Mouse (Mus musculus): ENCODE results near the gene Rapgef2.

Rapgef2 gene

GRCm38 (mm10) chr3:79202275-79203153 is 83.8 kb downstream of the Rapgef2 start:
- peak; percentile 97 for DNase-seq

DNA sequence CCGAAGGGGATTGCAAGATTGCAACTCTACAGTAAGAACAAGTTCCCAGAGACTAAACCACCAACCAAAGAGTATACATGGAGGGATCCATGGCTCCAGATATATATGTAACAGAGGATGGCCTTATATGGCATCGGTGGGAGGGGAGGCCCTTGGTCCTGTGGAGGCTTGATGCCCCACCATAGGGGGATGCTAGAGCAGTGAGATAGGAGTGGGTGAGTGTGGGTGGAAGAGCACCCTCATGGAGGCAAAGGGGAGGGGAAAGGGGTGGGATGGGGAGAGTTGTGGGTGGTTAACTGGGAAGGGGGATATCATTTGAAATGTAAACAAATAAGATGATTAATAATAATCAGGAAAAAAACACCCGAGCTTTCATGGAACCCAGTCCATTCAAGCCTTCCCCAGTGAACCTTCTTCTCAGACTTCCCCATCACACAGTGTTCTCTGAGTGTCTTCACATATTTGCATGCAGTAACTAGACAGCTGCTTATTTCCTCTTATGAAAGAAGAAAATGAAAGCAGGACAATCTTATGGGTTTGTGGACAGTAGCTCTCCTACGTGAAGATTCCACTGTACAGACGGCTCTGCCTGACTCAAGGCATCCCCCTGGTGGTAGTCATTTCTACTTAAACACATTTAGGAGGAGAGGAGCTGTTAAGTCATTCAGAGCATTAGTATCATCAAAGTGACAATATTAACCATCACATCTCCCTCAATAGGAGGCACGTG is 89.4 kb downstream of the Rapgef2 start:
- DNase-seq: peak; percentile 89

DNA sequence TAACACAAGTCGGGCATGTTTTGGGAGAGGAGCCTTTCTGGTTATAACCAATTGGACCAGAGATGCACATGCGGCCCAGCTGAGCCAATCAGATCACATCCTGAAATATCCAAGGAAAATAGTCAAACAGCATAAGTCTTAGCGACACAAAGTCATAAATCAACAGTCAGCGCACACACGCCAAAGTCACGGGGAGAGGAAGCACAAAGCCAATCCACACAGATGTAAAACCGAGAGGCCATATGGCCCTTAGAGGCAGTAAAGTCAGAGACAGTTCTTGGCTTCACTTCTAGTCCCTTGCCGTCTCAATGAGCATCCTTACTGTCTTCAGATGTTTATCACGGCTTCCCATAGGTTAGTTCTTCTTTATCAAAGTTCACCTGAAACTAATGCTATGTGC is 91.0 kb downstream of the Rapgef2 start:
- peak; percentile 37 for DNase-seq

DNA sequence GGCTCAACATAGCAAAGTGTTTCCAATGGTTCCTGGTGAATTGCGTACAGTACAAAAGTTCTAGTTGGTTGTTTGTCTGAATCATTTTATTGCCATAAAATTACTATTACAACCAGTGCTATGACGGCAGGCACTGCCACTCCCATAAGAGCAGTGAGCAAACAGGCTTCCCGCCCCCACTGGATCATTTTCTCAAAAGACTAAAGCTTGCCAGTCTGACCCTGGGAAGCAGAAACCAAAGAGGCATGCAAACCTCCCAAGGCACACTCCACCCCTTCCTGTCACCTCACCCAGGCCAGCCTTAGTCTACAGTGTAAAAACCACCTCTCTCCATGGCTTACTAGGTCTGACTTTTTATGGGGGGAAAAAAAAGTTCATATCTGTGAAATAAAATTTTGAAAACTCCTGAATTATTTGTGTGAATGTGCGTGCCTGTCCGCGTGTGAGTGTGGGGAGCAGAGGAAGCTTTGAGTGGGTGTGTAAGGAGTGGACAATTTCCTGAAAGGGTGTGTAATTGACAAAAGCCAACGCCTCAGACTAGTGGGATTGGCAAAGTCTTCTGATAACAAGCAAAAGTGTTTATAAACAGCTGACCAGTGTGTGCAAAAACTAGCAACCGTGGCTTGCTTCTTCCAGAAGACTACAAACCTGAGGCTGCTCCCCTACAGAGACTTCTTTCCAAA is 92.1 kb downstream of the Rapgef2 start:
- DNase-seq: peak; percentile 96

- peak; percentile 97 for DNase-seq
Measured at GRCm38 (mm10) chr3:79193001-79193400, 93.3 kb downstream of the Rapgef2 start.

DNA sequence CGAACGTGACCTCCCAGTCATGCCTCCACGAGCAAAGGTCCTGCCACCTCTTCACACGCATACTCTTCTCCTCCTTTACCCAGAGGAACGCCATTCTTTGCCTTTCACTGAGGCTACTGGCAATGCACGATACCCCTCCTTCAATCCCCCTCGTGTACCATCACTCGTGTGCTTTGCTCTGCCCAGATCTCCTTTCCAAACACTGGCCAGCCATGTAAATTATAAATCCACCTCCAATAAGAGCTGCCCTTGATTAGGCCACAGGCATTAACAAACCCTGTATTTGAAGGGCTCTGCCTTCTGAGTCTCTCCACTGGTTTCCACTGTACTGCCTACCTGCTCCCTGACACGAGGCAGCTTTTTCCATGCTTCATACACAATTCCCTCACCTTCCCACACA is 94.3 kb downstream of the Rapgef2 start:
- peak; percentile 88 for DNase-seq

DNA sequence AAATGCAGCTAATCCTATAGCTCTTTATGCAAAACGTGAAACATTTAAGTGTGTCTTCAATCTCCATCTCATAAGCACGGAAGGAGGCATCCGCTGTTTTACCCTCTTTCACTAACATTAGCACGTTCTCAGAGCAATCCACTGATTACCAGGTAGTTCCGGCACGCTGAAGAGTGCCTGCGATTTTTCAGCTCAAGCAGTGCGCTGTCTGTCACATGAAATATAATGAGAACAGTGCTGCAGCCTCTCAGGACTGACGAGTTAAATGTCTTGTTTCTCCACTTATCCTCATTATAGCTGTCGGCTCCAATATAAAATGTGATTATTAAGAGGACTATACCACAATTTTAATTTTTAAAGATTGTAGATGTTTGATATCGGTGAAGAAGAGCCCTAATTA is 94.8 kb downstream of the Rapgef2 start:
- DNase-seq: peak; percentile 76

GRCm38 (mm10) chr3:79190377-79190776 is 95.9 kb downstream of the Rapgef2 start:
- peak; percentile 94 for DNase-seq

GRCm38 (mm10) chr3:79187912-79188311 is 98.4 kb downstream of the Rapgef2 start:
- peak; percentile 51 for DNase-seq

- no peak for DNase-seq
Measured at GRCm38 (mm10) chr3:79182290-79182689, 104.0 kb downstream of the Rapgef2 start.

- DNase-seq: peak; percentile 99
Measured at GRCm38 (mm10) chr3:79181248-79181991, 104.9 kb downstream of the Rapgef2 start.

DNA sequence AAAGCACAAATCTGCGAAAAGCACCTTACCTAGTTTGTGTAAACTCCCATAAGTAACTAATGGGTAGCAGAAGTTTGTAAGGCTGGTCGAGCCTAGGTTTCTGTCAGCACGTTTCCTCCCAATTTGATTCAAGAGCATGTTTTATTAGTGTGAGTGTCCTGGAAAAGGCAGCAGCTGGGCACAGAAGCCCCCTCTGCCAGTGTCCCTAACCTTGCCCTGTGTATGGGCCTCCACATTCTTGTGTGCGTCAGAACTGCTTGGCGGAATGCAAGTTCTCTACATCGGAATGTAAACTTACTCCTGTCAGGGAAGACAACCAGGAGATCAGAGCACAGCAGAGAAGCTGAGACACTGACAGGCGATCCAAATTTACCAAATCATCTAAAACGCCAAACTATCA is 106.2 kb downstream of the Rapgef2 start:
- DNase-seq: peak; percentile 90

DNA sequence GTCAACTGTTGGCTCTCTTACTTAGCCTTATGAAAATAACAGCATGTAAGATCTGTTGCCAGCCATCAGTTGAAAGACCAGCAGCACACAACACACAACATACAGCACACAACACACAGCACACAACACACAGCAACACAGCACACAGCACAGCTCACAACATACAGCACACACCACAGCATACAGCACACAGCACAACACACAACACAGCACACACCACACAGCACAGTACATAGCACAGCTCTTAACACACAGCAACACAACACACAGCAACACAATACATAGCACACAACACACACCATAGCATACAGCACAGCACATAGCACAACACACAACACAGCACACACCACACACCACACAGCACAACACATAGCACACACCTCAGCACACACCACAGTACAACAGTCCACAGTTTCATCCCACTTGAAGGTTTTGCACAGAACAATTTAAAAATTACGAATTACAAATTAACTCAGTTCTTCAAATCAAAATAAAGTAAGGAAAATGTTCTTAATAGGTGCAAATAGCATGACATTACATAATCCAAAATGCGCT is 106.7 kb downstream of the Rapgef2 start:
- peak; percentile 55 for DNase-seq

DNA sequence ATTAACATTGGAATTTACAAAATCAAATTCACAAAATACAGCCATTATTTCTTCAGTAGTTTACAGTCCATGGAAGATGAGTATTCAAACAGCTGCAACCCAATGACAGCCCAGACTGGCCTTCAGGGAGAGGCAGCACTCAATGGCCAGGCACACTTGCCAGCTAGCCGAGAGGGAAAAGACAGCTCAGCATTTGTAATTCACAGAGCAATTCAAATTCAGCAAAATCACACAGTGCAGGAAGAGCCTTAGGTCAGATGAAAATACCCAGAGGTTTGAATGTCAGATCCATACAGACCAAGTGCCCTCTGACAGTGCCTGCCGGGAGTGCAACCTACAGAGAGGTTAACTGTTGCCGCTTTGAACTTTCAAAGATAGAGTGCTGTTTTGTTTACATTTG is 107.6 kb downstream of the Rapgef2 start:
- peak; percentile 91 for DNase-seq

- DNase-seq: peak; percentile 96
Measured at GRCm38 (mm10) chr3:79178070-79178469, 108.2 kb downstream of the Rapgef2 start.

- DNase-seq: peak; percentile 82
Measured at GRCm38 (mm10) chr3:79177136-79177870, 109.0 kb downstream of the Rapgef2 start.

DNA sequence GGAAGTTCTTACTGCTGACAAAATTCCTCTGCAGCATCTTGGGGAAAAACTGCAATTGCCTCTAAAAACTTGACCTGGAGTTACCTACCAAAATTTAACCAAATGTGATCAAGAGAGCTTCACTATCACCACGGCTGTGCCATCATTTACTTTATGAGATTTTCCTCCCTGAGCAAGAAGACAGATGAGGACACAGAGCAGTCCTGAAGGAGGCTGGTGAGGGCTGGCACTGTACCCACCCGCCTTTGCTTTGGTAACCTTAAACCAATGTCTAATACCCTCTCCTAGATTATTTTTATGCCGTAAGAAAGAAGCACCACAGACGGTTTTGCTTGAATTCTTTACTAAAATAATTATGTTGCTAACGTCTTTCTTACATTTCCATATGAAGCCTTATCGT is 112.1 kb downstream of the Rapgef2 start:
- peak; percentile 53 for DNase-seq

DNA sequence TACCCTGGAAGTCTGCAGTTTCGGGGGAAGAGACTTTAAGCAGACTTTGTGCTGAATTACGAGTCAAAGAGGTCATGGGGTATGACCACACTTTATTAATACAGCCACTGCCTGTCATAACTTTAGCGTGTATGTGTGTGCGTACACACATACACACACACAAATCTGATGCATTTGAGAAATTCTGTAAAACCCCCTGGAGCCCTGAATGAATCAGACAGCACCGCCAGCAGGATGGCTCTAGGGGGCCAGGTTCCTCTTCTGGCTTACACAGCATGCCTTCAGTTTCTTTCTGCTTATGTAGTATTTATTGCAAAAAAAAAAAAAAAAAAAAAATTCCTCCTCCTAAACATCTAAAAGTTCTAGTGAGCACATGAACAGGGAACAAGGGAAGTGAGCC is 113.0 kb downstream of the Rapgef2 start:
- DNase-seq: peak; percentile 90

DNA sequence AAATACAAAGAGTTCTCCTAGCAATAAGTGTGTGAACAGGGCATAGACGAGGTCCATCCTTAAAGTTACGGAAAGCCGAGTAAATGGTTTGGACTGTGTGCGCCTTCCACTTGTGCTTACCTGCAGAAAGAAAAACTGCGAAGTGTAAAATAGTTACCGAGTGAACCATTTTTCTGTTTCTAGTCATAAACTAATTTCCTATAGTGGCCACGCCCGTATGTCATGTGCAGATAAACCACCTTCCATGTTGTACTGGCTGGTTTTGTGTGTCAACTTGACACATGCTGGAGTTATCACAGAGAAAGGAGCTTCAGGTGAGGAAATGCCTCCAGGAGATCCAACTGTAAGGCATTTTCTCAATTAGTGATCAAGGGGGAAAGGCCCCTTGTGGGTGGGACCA is 115.2 kb downstream of the Rapgef2 start:
- DNase-seq: peak; percentile 77

DNA sequence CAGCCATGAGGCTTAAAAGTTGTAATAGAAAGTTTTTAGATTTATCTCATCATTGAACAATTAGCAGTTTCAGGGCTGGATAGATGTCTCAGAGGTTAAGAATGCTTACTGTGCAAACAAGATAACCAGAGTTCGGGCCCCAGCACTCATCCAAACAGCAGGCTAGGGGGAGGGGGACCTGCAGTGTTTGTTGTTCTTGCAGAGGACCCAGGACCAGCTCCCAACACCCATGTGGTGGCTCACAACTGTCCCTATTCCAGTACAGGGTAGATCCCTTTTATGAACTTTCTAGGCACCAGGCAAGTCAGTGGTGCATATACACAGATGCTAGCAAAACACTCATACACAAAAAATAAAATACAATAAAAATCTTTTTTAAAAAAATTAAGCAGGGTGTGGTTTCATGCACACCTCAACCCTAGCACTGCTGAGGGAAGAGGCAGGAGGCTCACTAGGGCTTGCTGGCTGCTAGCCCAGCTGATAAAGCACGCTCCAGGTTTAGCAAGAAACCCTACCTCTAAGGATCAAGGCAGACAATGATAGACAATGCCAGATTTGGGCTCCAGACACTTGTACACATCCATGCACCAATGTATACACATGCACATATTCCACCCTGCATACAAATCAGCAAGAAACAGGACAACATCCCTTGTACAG is 118.0 kb downstream of the Rapgef2 start:
- peak; percentile 66 for DNase-seq

GRCm38 (mm10) chr3:79167586-79167985 is 118.7 kb downstream of the Rapgef2 start:
- peak; percentile 39 for DNase-seq

Measured in heart, adult 11 months (tissue).